Mouse (Mus musculus) testis, adult 2 months (tissue): ENCODE measurements at regions not wholly inside any gene's neighbourhood (a gene's known extent, or its start where the extent isn't known, plus 50 kb on each side); places are given as distances from the start of the nearest gene placed in this dataset.
A peak's percentile ranks its signal among the peaks of the same experiment; 100 is the strongest.

Source experiments
- H3K27ac ChIP-seq: fragments of 200-500 bp; 2 replicates; pipeline ENCODE4 v1.5.1; 2012; ENCODE audit warnings: low read depth, low read length; ENCODE audit not compliant: control insufficient read depth, insufficient read depth
- H3K27me3 ChIP-seq: fragments of 200-500 bp; 2 replicates; pipeline ENCODE4 v1.6.1; 2012; ENCODE audit warnings: mild to moderate bottlenecking, low read length, moderate library complexity; ENCODE audit not compliant: control insufficient read depth, insufficient read depth
- H3K36me3 ChIP-seq: fragments of 200-500 bp; 2 replicates; pipeline ENCODE4 v1.6.1; 2012; ENCODE audit warnings: mild to moderate bottlenecking, low read length; ENCODE audit not compliant: control insufficient read depth, insufficient read depth
- H3K4me1 ChIP-seq: fragments of 200-500 bp; 2 replicates; pipeline ENCODE4 v1.6.1; 2012; ENCODE audit warnings: low read length; ENCODE audit not compliant: control insufficient read depth, insufficient read depth
- H3K4me3 ChIP-seq: fragments of 200-500 bp; 2 replicates; pipeline ENCODE4 v1.5.1; 2012; ENCODE audit warnings: low read depth, mild to moderate bottlenecking, low read length, moderate library complexity, mixed read lengths; ENCODE audit not compliant: control insufficient read depth
- CTCF ChIP-seq: fragments of 200-500 bp; IDR thresholded peaks from 2 replicates; pipeline ENCODE4 v1.5.1; 2012; ENCODE audit warnings: low read depth, mild to moderate bottlenecking, inconsistent platforms, low read length, moderate library complexity; ENCODE audit not compliant: control insufficient read depth, insufficient read depth, insufficient replicate concordance
- POLR2A ChIP-seq: fragments of 200-500 bp; IDR thresholded peaks from 2 replicates; pipeline ENCODE4 v1.6.1; 2012; ENCODE audit warnings: low read depth, mild to moderate bottlenecking, inconsistent platforms, low read length, moderate library complexity; ENCODE audit not compliant: control insufficient read depth

DNA sequence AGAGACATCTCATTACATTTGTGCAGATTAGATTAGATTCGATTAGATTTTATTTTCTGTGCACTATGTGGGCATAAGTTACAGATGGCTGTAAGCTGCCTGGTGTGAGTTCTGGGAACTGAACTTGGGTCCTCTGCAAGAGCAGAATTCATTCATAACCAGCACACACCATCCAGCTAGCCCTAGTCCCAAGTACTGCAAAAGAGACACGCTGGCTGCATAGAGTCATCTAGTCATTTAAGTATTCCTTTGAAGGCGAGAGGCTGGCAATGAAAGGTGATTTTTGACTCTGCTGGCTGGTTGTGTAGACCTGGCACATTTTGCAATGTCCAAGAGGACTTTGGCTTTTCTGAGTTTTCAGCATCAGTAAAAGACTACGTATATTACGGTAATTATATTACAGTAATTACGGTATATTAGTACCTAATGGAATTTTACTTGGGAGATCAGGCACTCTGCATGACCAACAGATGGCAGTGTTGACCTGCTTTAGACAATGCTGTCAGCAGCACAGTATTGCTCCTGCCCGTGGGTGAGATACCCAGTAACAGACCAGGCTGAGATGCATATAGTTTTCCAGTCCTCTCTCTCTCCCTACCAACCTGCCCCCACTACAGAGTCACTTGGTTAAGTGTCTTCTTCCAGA, 67.9 kb downstream of the Gpr6 start:
- no peaks in the 10 kb centered on the region for H3K27me3 ChIP-seq
- H3K36me3 ChIP-seq: no peaks in the 10 kb centered on the region
- no peak overlapping the region for H3K27ac ChIP-seq
- no peak overlapping the region for H3K4me3 ChIP-seq
- TF ChIP-seq CTCF (peak; percentile 62; the same call in 1 of the 2 replicates), POLR2A (no peak)
- peaks cover 2% of the 10 kb centered on the region; the same call in 1 of the 2 replicates for H3K4me1 ChIP-seq

- Histone ChIP-seq H3K4me1 (peaks cover 2% of the 10 kb centered on the region; the same call in 1 of the 2 replicates), H3K4me3 (no peak overlapping the region), H3K27ac (no peak overlapping the region), H3K36me3 (no peaks in the 10 kb centered on the region), H3K27me3 (no peaks in the 10 kb centered on the region)
- TF ChIP-seq CTCF: no peak
- TF ChIP-seq POLR2A: no peak
Observed at GRCm38 (mm10) chr10:41003197-41003596, 68.9 kb downstream of the Gpr6 start.

DNA sequence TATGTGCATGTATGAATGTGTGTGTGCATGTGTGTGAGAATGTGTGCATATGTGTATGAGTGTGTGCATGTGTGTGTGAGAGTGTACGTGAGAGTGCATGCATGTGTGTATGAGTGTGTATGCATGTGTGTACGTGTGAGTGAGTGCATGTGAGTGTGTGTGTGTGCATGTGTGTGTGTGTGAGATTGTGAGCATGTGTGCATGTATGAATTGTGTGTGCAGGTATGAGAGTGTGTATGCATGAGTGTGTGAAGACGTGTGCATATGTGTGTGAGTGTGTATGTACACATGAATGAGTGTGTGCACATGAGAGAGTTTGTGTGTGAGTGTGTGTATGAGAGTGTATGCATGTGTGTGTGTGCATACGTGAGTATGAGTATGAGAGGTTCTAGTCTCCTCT, 71.1 kb downstream of the Gpr6 start:
- no peak overlapping the region for H3K27ac ChIP-seq
- peaks cover 2% of the 10 kb centered on the region; the same call in 1 of the 2 replicates for H3K4me1 ChIP-seq
- H3K27me3 ChIP-seq: no peaks in the 10 kb centered on the region
- TF ChIP-seq CTCF: no peak
- no peaks in the 10 kb centered on the region for H3K36me3 ChIP-seq
- no peak overlapping the region for H3K4me3 ChIP-seq

DNA sequence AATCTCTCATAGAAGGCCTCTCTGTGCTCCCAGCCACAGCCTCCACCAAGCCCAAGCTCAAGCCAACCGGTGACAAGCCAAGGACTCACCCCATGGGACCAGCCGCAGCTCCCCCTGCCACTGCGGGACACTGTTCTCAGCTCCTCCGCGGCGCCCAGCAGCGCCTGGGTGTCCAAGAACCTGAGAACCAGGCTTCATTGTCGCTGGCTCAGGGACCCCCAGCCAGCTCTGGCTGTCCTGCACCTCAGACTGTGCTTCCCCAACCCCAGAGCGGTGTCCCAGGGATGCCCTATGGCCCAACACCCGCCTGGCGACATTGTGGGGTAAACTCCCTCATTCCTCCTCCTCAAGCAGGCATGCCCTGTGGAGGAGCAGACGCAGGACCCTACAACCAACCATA, 72.6 kb downstream of the Gpr6 start:
- Histone ChIP-seq H3K27ac (no peak overlapping the region), H3K27me3 (no peaks in the 10 kb centered on the region), H3K4me1 (peaks cover 2% of the 10 kb centered on the region; the same call in 1 of the 2 replicates), H3K36me3 (no peaks in the 10 kb centered on the region), H3K4me3 (no peak overlapping the region)
- no peak for TF ChIP-seq POLR2A
- TF ChIP-seq CTCF: no peak

GRCm38 (mm10) chr10:40998799-40999198, 73.3 kb downstream of the Gpr6 start:
- no peak overlapping the region for H3K4me3 ChIP-seq
- H3K27ac ChIP-seq: no peak overlapping the region
- TF ChIP-seq CTCF (no peak), POLR2A (no peak)
- H3K4me1 ChIP-seq: peaks cover 2% of the 10 kb centered on the region; the same call in 1 of the 2 replicates
- no peaks in the 10 kb centered on the region for H3K36me3 ChIP-seq
- H3K27me3 ChIP-seq: no peaks in the 10 kb centered on the region

DNA sequence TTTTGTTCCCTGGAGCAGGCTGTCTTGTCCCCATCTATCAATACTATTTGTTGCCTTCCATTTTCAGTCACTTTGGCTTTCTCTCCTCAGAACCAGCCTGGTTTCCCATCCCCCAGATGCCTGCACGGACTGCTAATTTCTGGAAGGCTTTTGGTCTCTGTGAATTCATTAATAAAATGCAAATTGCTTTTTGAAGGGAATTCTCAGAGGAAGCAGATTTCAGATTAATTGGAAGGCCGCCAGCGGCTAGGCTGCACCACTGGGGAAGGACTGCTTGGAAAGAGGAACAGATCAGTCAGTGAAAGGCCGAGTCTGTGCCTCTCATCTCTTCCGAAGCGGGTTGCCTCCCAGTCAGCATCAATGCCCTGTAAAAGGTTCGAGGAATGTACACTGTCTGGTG, 73.8 kb downstream of the Gpr6 start:
- H3K27me3 ChIP-seq: no peaks in the 10 kb centered on the region
- TF ChIP-seq POLR2A: no peak
- TF ChIP-seq CTCF: no peak
- H3K4me1 ChIP-seq: peaks cover 2% of the 10 kb centered on the region; the same call in 1 of the 2 replicates
- no peaks in the 10 kb centered on the region for H3K36me3 ChIP-seq
- H3K27ac ChIP-seq: no peak overlapping the region
- H3K4me3 ChIP-seq: no peak overlapping the region

GRCm38 (mm10) chr10:40997606-40998005, 74.5 kb downstream of the Gpr6 start:
- TF ChIP-seq CTCF (no peak), POLR2A (no peak)
- Histone ChIP-seq H3K36me3 (no peaks in the 10 kb centered on the region), H3K4me1 (peaks cover 2% of the 10 kb centered on the region; the same call in 1 of the 2 replicates), H3K27me3 (no peaks in the 10 kb centered on the region), H3K27ac (no peak overlapping the region), H3K4me3 (no peak overlapping the region)
